Mouse (Mus musculus) layer of hippocampus, adult 9-11 months (tissue): ENCODE data around the gene Ints1.

Experiments used
- DNase-seq: peaks from one replicate; pipeline ENCODE4 v3.0.0; 2022

Gene Ints1

GRCm38 (mm10) chr5:139702905-139703304 is 72.6 kb downstream of the Ints1 start:
- no peak for DNase-seq

GRCm38 (mm10) chr5:139702236-139702635 is 73.2 kb downstream of the Ints1 start:
- DNase-seq = no peak
